Mouse (Mus musculus): ENCODE measurements around the gene Baiap2.
A peak's percentile ranks its signal among the peaks of the same experiment; 100 is the strongest.

The Baiap2 gene

GRCm38 (mm10) chr11:119948803-119949202, 6.2 kb downstream of the Baiap2 start:
- DNase-seq = peak; percentile 67

GRCm38 (mm10) chr11:119950535-119950934, 8.0 kb downstream of the Baiap2 start:
- DNase-seq = no peak

- DNase-seq = no peak
Measured at GRCm38 (mm10) chr11:119951326-119951725, 8.8 kb downstream of the Baiap2 start.

- DNase-seq = no peak
Measured at GRCm38 (mm10) chr11:119952429-119953224, 10.1 kb downstream of the Baiap2 start.

GRCm38 (mm10) chr11:119954233-119954632, 11.7 kb downstream of the Baiap2 start:
- DNase-seq = no peak

GRCm38 (mm10) chr11:119954749-119955337, 12.3 kb downstream of the Baiap2 start:
- DNase-seq = no peak

GRCm38 (mm10) chr11:119955432-119955831, 12.9 kb downstream of the Baiap2 start:
- no peak for DNase-seq

- no peak for DNase-seq
Measured at GRCm38 (mm10) chr11:119956590-119956989, 14.0 kb downstream of the Baiap2 start.

GRCm38 (mm10) chr11:119958856-119959255, 16.3 kb downstream of the Baiap2 start:
- DNase-seq = no peak

- no peak for DNase-seq
Measured at GRCm38 (mm10) chr11:119959714-119960113, 17.2 kb downstream of the Baiap2 start.

- DNase-seq = no peak
Measured at GRCm38 (mm10) chr11:119960671-119961070, 18.1 kb downstream of the Baiap2 start.

- DNase-seq = no peak
Measured at GRCm38 (mm10) chr11:119961511-119961910, 18.9 kb downstream of the Baiap2 start.

GRCm38 (mm10) chr11:119965053-119965452, 22.5 kb downstream of the Baiap2 start:
- no peak for DNase-seq

GRCm38 (mm10) chr11:119966294-119966693, 23.7 kb downstream of the Baiap2 start:
- DNase-seq = no peak

- no peak for DNase-seq
Measured at GRCm38 (mm10) chr11:119967401-119967800, 24.8 kb downstream of the Baiap2 start.

GRCm38 (mm10) chr11:119967892-119968291, 25.3 kb downstream of the Baiap2 start:
- DNase-seq = no peak

- no peak for DNase-seq
Measured at GRCm38 (mm10) chr11:119970021-119970851, 27.7 kb downstream of the Baiap2 start.

GRCm38 (mm10) chr11:119973789-119974188, 31.2 kb downstream of the Baiap2 start:
- no peak for DNase-seq

GRCm38 (mm10) chr11:119975739-119976501, 33.4 kb downstream of the Baiap2 start:
- DNase-seq = no peak

GRCm38 (mm10) chr11:119978701-119979100, 36.1 kb downstream of the Baiap2 start:
- DNase-seq = no peak

- DNase-seq = no peak
Measured at GRCm38 (mm10) chr11:119979596-119980385, 37.2 kb downstream of the Baiap2 start.

- DNase-seq = no peak
Measured at GRCm38 (mm10) chr11:119981769-119982168, 39.2 kb downstream of the Baiap2 start.

All from cerebellum, adult 9-10 months (tissue).